Mouse (Mus musculus) megakaryocyte, embryonic 14.5 days (primary cell): Measurements from ENCODE around the gene Dnajc13. TPM values are rescaled to one million over a fixed set of nuclear protein-coding genes. Genes with fewer than 3 reads are reported as not detected.

Source experiments
- H3K27me3 ChIP-seq: replicated peaks from 2 replicates; pipeline ENCODE3; 2012; ENCODE audit warnings: inconsistent platforms
- H3K36me3 ChIP-seq: replicated peaks from 2 replicates; pipeline ENCODE3; 2012; ENCODE audit warnings: low read length, inconsistent platforms, mixed read lengths
- H3K4me1 ChIP-seq: 2 replicates; pipeline ENCODE4 v1.6.1; 2012; ENCODE audit warnings: inconsistent platforms
- H3K4me3 ChIP-seq: replicated peaks from 2 replicates; pipeline ENCODE3; 2012; ENCODE audit warnings: moderate library complexity, mild to moderate bottlenecking, inconsistent platforms
- H3K9me3 ChIP-seq: 2 replicates; pipeline ENCODE4 v1.6.1; 2012; ENCODE audit warnings: inconsistent platforms
- FLI1 ChIP-seq: IDR thresholded peaks from 2 replicates; pipeline ENCODE4 v1.6.1; 2012; ENCODE audit warnings: low read length, inconsistent platforms, mixed read lengths
- GATA1 ChIP-seq: IDR thresholded peaks from 3 replicates; pipeline ENCODE4 v1.6.1; 2012; ENCODE audit warnings: mixed read lengths, low read length, inconsistent platforms, borderline replicate concordance
- polyA plus RNA-seq: library from polyadenylated mRNA; stranded (reverse); fragments of >175 nt; gene quantifications from 2 replicates; pipeline ENCODE4 v1.2.3, GENCODE M21; 2012; ENCODE audit warnings: low replicate concordance; ENCODE audit not compliant: insufficient read depth

Gene Dnajc13
- polyA plus RNA-seq: 3.0 and 4.5 TPM in 2 replicates

GRCm38 (mm10) chr9:104262823-104263352 lies at the start of gene Dnajc13:
Gene Dnajc13 (minus strand): TSS chr9:104262930.
- Histone ChIP-seq H3K36me3 (peaks cover 5% of the 10 kb centered on the region), H3K4me1 (peaks cover 53% of the 10 kb centered on the region), H3K27me3 (no peaks in the 10 kb centered on the region), H3K4me3 (peak within 1 kb of the TSS; percentile 97), H3K9me3 (no peaks in the 10 kb centered on the region)
- TF ChIP-seq GATA1 (no peak), FLI1 (no peak; the same call in 1 of the 2 replicates)

DNA sequence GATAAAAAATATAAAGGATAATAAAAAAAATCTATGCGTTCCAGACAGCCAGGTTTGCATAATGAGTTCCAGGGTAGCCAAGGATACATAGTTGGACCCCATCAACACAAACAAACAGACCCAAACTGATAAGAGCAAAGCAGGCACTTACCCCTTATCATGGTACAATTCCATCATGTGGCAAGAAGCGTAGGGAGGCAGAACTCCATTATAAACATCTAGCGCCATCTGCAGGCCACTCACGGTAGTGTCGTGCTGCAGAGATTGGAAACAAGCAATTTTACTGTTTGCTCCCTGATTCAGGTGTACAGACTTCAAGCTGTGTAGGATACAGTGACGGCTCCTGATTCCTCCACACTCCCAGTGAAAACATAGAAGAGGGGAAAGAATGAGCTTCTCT lies 44.0 kb upstream of the Dnajc13 start:
- Histone ChIP-seq H3K36me3 (no peaks in the 10 kb centered on the region), H3K9me3 (no peaks in the 10 kb centered on the region), H3K4me1 (no peaks in the 10 kb centered on the region), H3K4me3 (no peak overlapping the region), H3K27me3 (peaks cover 2% of the 10 kb centered on the region)
- TF ChIP-seq GATA1 (no peak), FLI1 (no peak)

DNA sequence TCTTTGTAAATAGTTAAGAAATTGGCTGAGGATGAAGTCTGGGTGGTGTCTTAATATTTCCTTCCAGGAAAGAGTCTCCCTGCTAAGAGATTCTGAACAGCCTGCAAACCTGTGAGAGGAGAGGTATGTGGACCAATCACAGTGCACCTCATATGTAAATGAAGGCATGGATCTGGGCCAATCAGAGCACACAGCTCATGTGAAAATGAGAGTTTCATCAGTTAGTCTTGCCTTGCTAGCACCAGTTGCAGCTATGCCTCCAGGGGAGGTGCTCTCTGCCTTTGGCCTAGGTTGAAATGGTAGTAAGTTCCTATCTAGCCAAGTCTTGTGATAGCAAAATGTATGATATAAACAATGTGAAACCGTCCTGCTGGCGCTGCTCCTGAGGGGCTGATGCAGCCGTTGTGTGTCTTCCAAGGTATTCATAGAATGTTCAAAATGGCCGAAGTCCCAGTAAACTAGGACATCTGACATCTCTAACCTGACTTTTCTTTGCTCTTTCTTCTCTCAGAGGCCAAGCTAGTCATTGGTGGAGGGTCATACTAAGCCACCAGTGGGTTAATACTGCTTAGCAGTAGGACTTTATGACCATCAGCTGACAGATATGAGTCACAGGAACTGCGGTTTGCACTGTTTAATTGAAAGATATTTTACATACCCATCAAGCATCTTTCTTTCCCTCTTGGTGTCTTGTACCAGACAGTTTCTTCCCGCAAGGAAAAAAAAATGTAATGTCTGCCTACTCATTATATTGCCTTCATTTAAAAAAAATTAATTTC lies 42.8 kb upstream of the Dnajc13 start:
- no peaks in the 10 kb centered on the region for H3K36me3 ChIP-seq
- no peak overlapping the region for H3K4me3 ChIP-seq
- H3K9me3 ChIP-seq: no peaks in the 10 kb centered on the region

DNA sequence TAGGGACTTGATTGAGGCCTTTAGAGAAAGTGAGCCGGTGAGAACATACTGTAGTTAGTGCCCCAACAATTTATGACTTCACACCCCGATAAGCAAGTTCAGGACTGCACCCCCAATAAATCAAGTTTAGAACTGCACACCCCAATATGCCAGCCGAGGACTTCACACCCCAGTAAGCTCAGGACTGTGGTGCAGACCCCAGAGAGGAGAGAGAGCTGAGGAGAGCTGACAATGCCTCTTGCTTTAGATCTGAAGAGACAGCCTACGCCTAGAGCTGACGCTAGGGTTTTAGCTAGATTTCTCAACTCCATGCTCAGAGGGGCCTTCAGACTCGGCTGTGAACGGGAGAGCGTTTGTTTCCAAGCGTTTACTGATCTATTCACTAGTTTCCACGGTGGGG lies 42.1 kb upstream of the Dnajc13 start:
- TF ChIP-seq GATA1: no peak
- TF ChIP-seq FLI1: no peak
- H3K9me3 ChIP-seq: no peaks in the 10 kb centered on the region
- no peak overlapping the region for H3K4me3 ChIP-seq
- peaks cover 5% of the 10 kb centered on the region for H3K27me3 ChIP-seq
- no peaks in the 10 kb centered on the region for H3K36me3 ChIP-seq
- no peaks in the 10 kb centered on the region for H3K4me1 ChIP-seq

More for the DNA sequence above, 42.8 kb upstream of the Dnajc13 start:
- TF ChIP-seq FLI1 (no peak), GATA1 (no peak)
- H3K4me1 ChIP-seq: no peaks in the 10 kb centered on the region
- H3K27me3 ChIP-seq: peaks cover 5% of the 10 kb centered on the region

GRCm38 (mm10) chr9:104304376-104304775 lies 41.6 kb upstream of the Dnajc13 start:
- Histone ChIP-seq H3K27me3 (peaks cover 5% of the 10 kb centered on the region), H3K9me3 (no peaks in the 10 kb centered on the region), H3K4me1 (no peaks in the 10 kb centered on the region), H3K4me3 (no peak overlapping the region), H3K36me3 (no peaks in the 10 kb centered on the region)
- no peak for TF ChIP-seq GATA1
- no peak for TF ChIP-seq FLI1

DNA sequence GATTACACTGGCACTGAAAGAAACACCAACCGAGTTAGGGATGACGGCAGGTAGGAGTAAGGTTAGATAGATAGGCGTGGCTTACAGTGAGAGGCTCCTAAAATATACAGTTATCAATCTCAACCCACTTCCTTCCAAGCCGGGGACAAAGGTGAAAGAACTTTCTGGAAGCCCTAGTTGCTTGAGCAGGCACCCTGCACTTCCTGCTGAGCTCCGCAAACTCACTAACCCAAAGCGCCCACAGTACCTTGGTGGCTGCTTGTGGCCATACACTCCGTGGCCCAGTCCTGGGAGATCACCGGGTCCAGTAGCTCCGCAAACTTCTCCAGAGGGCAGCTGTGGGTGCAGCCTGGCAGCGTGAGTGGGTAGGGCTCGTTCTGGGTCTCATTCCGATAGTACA lies 37.8 kb upstream of the Dnajc13 start:
- Histone ChIP-seq H3K4me1 (no peaks in the 10 kb centered on the region), H3K4me3 (no peak overlapping the region), H3K9me3 (no peaks in the 10 kb centered on the region), H3K36me3 (no peaks in the 10 kb centered on the region), H3K27me3 (peaks cover 9% of the 10 kb centered on the region)
- TF ChIP-seq FLI1 (no peak), GATA1 (no peak)

DNA sequence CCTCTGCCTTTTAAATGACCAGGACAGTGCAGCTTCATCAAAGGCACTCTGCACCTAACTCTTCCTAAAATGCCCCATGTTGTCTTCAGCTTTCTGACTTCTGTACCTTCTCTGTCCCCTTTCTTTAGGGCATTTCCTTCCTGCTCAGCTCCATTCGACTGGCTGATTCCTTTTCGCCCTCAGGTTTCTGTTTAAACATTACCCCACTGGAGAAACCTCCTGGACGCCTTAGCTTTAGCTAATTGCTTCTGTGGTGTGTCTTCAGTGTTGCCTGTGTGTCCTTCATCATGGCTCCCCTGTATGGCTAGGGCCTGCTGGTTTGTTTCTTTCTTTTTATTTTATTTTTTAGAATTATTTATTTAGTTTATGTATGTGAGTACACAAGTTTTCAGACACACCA lies 34.3 kb upstream of the Dnajc13 start:
- Histone ChIP-seq H3K27me3 (peaks cover 7% of the 10 kb centered on the region), H3K9me3 (no peaks in the 10 kb centered on the region), H3K4me3 (no peak overlapping the region), H3K36me3 (no peaks in the 10 kb centered on the region), H3K4me1 (no peaks in the 10 kb centered on the region)
- TF ChIP-seq FLI1 (no peak), GATA1 (no peak)

DNA sequence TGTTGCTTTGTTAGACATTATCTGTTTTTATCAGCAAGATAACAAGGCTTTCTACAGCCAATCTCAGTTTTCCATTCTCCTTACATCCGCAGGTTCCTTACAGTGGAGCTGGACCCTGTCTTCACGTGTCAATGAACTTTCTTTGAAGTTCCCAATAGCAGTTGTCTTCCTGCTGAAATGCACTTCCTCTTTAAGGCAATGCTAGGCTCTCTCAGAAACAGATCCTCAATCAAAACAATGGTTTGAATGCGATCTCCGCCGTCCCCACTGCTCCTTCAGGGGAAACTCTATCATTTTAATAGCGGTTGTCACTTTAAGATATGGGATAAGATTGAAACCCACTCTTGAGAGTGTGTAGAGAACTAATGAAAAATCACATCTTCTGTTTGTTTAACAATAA lies 22.2 kb upstream of the Dnajc13 start:
- Histone ChIP-seq H3K36me3 (no peaks in the 10 kb centered on the region), H3K27me3 (peaks cover 4% of the 10 kb centered on the region), H3K9me3 (no peaks in the 10 kb centered on the region), H3K4me1 (peaks cover 4% of the 10 kb centered on the region; the same call in 1 of the 2 replicates), H3K4me3 (no peak overlapping the region)
- TF ChIP-seq GATA1: no peak
- TF ChIP-seq FLI1: no peak

DNA sequence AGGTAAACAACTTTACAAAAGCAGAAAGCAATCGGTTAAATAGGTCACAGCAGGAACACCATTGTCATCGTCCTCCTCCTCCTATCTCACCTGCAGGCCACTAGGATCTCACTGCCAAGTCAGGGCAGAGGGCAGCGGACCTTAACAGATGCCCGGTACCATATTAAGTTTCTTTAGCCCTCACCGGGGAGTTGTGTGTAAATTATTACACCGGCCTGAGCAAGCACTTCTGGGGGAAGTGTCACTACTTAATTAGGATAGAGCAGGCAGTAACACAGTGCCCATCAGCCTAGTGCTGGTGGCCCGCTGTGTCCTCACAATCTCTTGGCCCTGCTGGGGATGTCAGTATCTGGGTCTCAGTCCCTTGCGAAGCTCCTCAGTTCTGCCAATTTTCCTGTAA lies 19.8 kb upstream of the Dnajc13 start:
- Histone ChIP-seq H3K36me3 (no peaks in the 10 kb centered on the region), H3K4me1 (peaks cover 7% of the 10 kb centered on the region; the same call in 1 of the 2 replicates), H3K9me3 (no peaks in the 10 kb centered on the region), H3K27me3 (peaks cover 15% of the 10 kb centered on the region), H3K4me3 (no peak overlapping the region)
- TF ChIP-seq GATA1 (no peak), FLI1 (no peak)

DNA sequence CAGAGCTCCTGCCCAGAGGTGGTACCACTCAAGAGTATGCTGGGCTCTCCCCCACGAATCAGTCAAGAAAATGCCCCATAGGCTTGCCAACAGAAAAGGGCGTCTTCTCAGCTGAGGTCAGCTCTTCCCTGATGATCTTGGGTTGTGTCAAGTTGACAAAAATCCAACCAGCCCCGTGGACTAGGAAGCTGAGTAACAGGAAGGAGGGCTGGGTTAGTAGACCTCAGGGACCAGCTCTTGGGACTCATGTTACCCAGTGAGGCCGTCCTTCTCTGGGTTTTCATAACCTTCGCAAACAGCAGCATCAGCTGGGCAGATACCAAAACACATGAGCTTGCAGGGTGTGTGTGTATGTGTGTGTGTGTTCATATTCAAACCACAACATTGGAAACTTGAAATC lies 19.0 kb upstream of the Dnajc13 start:
- Histone ChIP-seq H3K36me3 (no peaks in the 10 kb centered on the region), H3K27me3 (peaks cover 15% of the 10 kb centered on the region), H3K4me1 (peaks cover 7% of the 10 kb centered on the region; the same call in 1 of the 2 replicates), H3K9me3 (no peaks in the 10 kb centered on the region), H3K4me3 (no peak overlapping the region)
- no peak for TF ChIP-seq GATA1
- no peak for TF ChIP-seq FLI1
